Mouse (Mus musculus) liver, embryonic 14.5 days (tissue): ENCODE measurements around the gene Zranb2.

Source experiments
- CTCF ChIP-seq: IDR thresholded peaks from 2 replicates; pipeline ENCODE4 v1.5.1; 2016; ENCODE audit warnings: antibody characterized with exemption, low read depth, control low read depth
- EP300 ChIP-seq: IDR thresholded peaks from 2 replicates; pipeline ENCODE4 v1.6.1; 2016; ENCODE audit warnings: antibody characterized with exemption, low read depth

DNA sequence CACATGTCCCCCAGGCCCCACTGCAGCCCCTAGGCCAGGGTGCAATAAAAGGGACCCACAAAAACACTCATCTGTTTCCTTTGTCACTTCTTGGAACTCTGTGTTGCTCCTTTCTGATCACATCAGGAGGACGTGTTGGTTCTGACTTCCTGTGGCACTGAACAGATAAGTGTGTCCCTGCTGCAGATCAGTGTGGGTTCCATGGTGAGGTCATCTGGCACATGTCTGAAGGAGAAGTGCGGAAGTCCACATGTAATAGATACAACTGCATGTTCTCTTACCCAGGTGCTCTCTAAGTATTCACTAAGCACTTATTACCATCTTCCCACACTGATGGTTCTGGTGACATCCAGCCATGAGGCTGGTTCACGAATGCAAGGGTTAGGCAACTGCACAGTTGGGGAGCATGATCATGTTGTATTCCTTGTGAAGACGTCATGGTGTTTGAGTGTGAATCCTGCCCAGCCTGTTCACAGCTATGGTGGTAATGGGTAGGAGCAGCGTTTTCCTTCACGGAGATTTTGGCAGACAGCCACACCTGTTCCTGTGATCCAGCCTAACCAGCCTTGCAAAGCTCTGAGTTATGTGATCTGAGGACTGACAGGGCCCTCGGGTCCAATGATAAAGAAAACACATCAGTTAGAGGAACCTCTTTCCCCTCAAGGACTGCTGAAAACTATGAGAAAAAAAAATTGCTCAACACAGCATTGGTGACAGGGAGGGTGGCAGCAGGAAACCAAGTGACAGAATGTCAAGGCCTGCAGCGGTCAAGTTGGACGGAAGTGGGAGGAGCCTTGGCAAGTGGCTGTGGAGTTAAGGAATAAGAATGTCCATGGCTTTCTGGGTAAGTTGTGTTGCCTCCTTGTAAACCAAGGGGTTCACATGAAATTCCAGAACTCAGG, 41.7 kb downstream of the Zranb2 start:
- TF ChIP-seq CTCF (no peak), EP300 (no peak)
